In genomic region chr3:70104828-70105399, GRCm38 (mm10) we compare ENCODE assay signal across 8 mouse cellular contexts.
A peak's percentile ranks its signal among the peaks of the same experiment; 100 is the strongest.
DNase-seq lines count a peak whose midpoint lies in the region; ATAC-seq lines count a peak whose summit lies in the region.

No protein-coding gene starts in this region.

- H3K9me3 ChIP-seq in limb, embryonic 10.5 days (replicated peaks): no peaks in the 10 kb centered on the region
- H3K9me3 ChIP-seq in midbrain, embryonic 11.5 days (ENCODE audit: control insufficient read depth, low read length): no peaks in the 10 kb centered on the region
- no peaks in the 10 kb centered on the region for H3K9me3 ChIP-seq in stomach, embryonic 14.5 days (ENCODE audit: control insufficient read depth, low read depth, low read length)

- peaks cover 18% of the 10 kb centered on the region for H3K27me3 ChIP-seq in limb, embryonic 10.5 days (ENCODE audit: low read depth, poor library complexity, severe bottlenecking)
- H3K27me3 ChIP-seq in midbrain, embryonic 11.5 days (ENCODE audit: control insufficient read depth, insufficient read depth, low read length): no peaks in the 10 kb centered on the region
- H3K27me3 ChIP-seq in stomach, embryonic 14.5 days (ENCODE audit: control insufficient read depth, insufficient read depth, low read length): no peaks in the 10 kb centered on the region

- peak overlapping the region; percentile 50 for H3K4me3 ChIP-seq in limb, embryonic 10.5 days
- H3K4me3 ChIP-seq in midbrain, embryonic 11.5 days (ENCODE audit: low read depth, low read length): peak overlapping the region; percentile 25
- peak overlapping the region; percentile 36 for H3K4me3 ChIP-seq in stomach, embryonic 14.5 days (ENCODE audit: low read depth, low read length)

- H3K4me1 ChIP-seq in limb, embryonic 10.5 days: peaks cover 4% of the 10 kb centered on the region; the same call in 1 of the 2 replicates
- no peaks in the 10 kb centered on the region for H3K4me1 ChIP-seq in midbrain, embryonic 11.5 days (ENCODE audit: control insufficient read depth, insufficient read depth, low read length)
- no peaks in the 10 kb centered on the region for H3K4me1 ChIP-seq in stomach, embryonic 14.5 days (ENCODE audit: control insufficient read depth, insufficient read depth, low read length)

- H3K4me2 ChIP-seq in midbrain, embryonic 11.5 days: peak overlapping the region; percentile 46
- peak overlapping the region; percentile 60 for H3K4me2 ChIP-seq in stomach, embryonic 14.5 days (replicated peaks; ENCODE audit: low read depth, low read length)

- no peaks in the 10 kb centered on the region for H3K36me3 ChIP-seq in limb, embryonic 10.5 days
- no peaks in the 10 kb centered on the region for H3K36me3 ChIP-seq in midbrain, embryonic 11.5 days (ENCODE audit: control insufficient read depth, insufficient read depth, low read length)
- H3K36me3 ChIP-seq in stomach, embryonic 14.5 days (ENCODE audit: control insufficient read depth, insufficient read depth, low read length): no peaks in the 10 kb centered on the region

- peak overlapping the region; percentile 66 for H3K9ac ChIP-seq in midbrain, embryonic 11.5 days (ENCODE audit: low read length)
- no peak overlapping the region for H3K9ac ChIP-seq in stomach, embryonic 14.5 days (replicated peaks; ENCODE audit: low read depth, low read length)

- H3K27ac ChIP-seq in limb, embryonic 10.5 days: peak overlapping the region; percentile 89
- no peak overlapping the region for H3K27ac ChIP-seq in midbrain, embryonic 11.5 days (ENCODE audit: low read depth, low read length)
- no peak overlapping the region for H3K27ac ChIP-seq in stomach, embryonic 14.5 days (ENCODE audit: low read length)

- ATAC-seq in midbrain, embryonic 11.5 days (ENCODE audit: low FRiP score): peak; percentile 73
- ATAC-seq in stomach, embryonic 14.5 days (ENCODE audit: insufficient number of reproducible peaks, insufficient read depth, low FRiP score, low read depth): peak; percentile 30; the same call in 1 of the 2 replicates

- DNase-seq in urinary bladder, postnatal 14 days (ENCODE audit: low spot score): peak; percentile 49
- DNase-seq in urinary bladder, adult 2 months (ENCODE audit: low spot score): no peak
- peak; percentile 90 for DNase-seq in embryo, embryonic 10 days (ENCODE audit: low spot score)
- peak; percentile 8 for DNase-seq in gastrocnemius, postnatal 25 days
- DNase-seq in kidney, adult 18-20 months: peak; percentile 40
- DNase-seq in limb, embryonic 10.5 days (ENCODE audit: low spot score): peak; percentile 78
- DNase-seq in midbrain, embryonic 11.5 days (ENCODE audit: low spot score, missing footprints): no peak

- 16% methylated on average over 7 of the region's 7 CpGs for whole genome bisulfite sequencing in limb, embryonic 10.5 days
- WGBS in midbrain, embryonic 11.5 days: 16% methylated on average over 7 of the region's 7 CpGs
- 14% methylated on average over 7 of the region's 7 CpGs for WGBS in stomach, embryonic 14.5 days

Comparison
In these comparisons a context has a peak if more than half of its experiments do, and no peak if none do; other contexts are left out.
1. DNase-seq: peak in urinary bladder, postnatal 14 days (single experiment), embryo, embryonic 10 days (single experiment), gastrocnemius, postnatal 25 days (single experiment), kidney, adult 18-20 months (single experiment) and limb, embryonic 10.5 days (single experiment); none in urinary bladder, adult 2 months (single experiment) and midbrain, embryonic 11.5 days (single experiment).
2. Peak in every context shown above with its lines, with median percentiles within 50 percentile points of each other: H3K4me3 ChIP-seq.